Mouse (Mus musculus) ES-E14 (cell line): ENCODE data around the gene Vapa. TPM values are rescaled to one million over a fixed set of nuclear protein-coding genes. Genes with fewer than 3 reads are reported as not detected.

Experiments
- DNase-seq: peaks from one replicate; pipeline ENCODE4 v3.0.0-alpha.2; 2013; ENCODE audit warnings: low read depth, low spot score
- H3K27ac ChIP-seq: 2 replicates; pipeline ENCODE4 v1.5.1; 2012; ENCODE audit warnings: low read depth, mild to moderate bottlenecking, low read length, moderate library complexity, mixed read lengths; ENCODE audit not compliant: poor library complexity, insufficient read depth, severe bottlenecking
- H3K36me3 ChIP-seq: 2 replicates; pipeline ENCODE4 v1.6.1; 2012; ENCODE audit warnings: mild to moderate bottlenecking, low read length, moderate library complexity, mixed read lengths; ENCODE audit not compliant: control insufficient read depth, poor library complexity, insufficient read depth, severe bottlenecking
- H3K4me1 ChIP-seq, 2 experiments: fragments of 150-350 bp in 1 of 2; sonication (generic) in 1 of 2; 2 replicates each; pipeline ENCODE4 v1.6.1; 2012; ENCODE audit warnings: low read length in 2 of 2, mild to moderate bottlenecking in 1 of 2, mixed read lengths in 1 of 2; ENCODE audit not compliant: control insufficient read depth in 2 of 2, insufficient read depth in 2 of 2, poor library complexity in 1 of 2
- H3K4me3 ChIP-seq, 2 experiments: fragments of 150-350 bp in 1 of 2; sonication (generic) in 1 of 2; 2 replicates each; pipeline ENCODE4 v1.5.1; 2012; ENCODE audit warnings: low read length in 2 of 2, low read depth in 1 of 2, mild to moderate bottlenecking in 1 of 2, mixed read lengths in 1 of 2; ENCODE audit not compliant: insufficient read depth in 1 of 2, poor library complexity in 1 of 2, severe bottlenecking in 1 of 2
- H3K9ac ChIP-seq: 2 replicates; pipeline ENCODE4 v1.6.1; 2012; ENCODE audit warnings: low read depth, mild to moderate bottlenecking, low read length, mixed read lengths; ENCODE audit not compliant: poor library complexity, insufficient read depth, severe bottlenecking
- H3K9me3 ChIP-seq: fragments of 150-350 bp; sonication (generic); 2 replicates; pipeline ENCODE4 v1.6.1; 2012; ENCODE audit warnings: low read depth, mild to moderate bottlenecking, low read length; ENCODE audit not compliant: control insufficient read depth, insufficient read depth
- CHD2 ChIP-seq: IDR thresholded peaks from 2 replicates; pipeline ENCODE4 v1.6.1; 2014; ENCODE audit warnings: mild to moderate bottlenecking, low read depth, low read length, inconsistent platforms
- HCFC1 ChIP-seq: IDR thresholded peaks from 2 replicates; pipeline ENCODE4 v1.6.1; 2012; ENCODE audit warnings: low read length, inconsistent platforms, borderline replicate concordance; ENCODE audit not compliant: insufficient read depth
- MAFK ChIP-seq: IDR thresholded peaks from 2 replicates; pipeline ENCODE4 v1.6.1; 2014; ENCODE audit warnings: mild to moderate bottlenecking, low read depth, low read length, inconsistent platforms; ENCODE audit not compliant: insufficient read depth
- ZC3H11A ChIP-seq: IDR thresholded peaks from 2 replicates; pipeline ENCODE4 v1.6.1; 2012; ENCODE audit warnings: low read depth, mild to moderate bottlenecking, inconsistent platforms, low read length, borderline replicate concordance
- ZNF384 ChIP-seq: IDR thresholded peaks from 2 replicates; pipeline ENCODE4 v1.6.1; 2012; ENCODE audit warnings: low read depth, low read length, inconsistent platforms
- in situ Hi-C, 2 experiments: fragments of 600-800 bp; cut with MboI; formaldehyde crosslinking; loops; one replicate each; pipeline ENCODE4 v1.15.1; 2025; ENCODE audit warnings: low sequenced_read_pairs in 2 of 2, inconsistent platforms in 1 of 2; ENCODE audit not compliant: unreplicated experiment in 2 of 2
- total RNA-seq: library from RNA; depleted of rRNA; stranded (reverse); fragments of 300-350 nt; gene quantifications from 2 replicates; pipeline ENCODE4 v1.2.3, GENCODE M21; 2012

Vapa gene
- total RNA-seq, 1 experiment = 78.0 TPM

DNA sequence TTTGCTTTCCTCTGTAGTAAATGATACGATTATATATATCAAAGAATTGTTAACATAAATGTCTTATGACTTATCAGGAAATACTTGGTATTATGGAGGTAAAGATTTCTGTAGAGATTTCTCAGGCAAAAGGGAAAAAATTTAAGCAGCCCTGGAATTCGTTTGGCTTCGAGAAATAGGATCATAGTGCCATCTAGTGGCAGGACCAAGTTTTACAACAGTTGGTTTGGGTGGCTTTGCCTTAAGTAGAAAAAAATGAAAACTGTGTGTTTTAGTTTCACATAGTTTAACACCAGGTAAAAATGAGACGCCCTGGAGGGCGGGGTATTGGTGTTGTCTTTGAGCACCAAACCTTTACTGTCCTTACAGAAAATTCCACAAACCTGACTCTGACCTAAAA, 50.6 kb downstream of the Vapa start:
- Histone ChIP-seq H3K9ac (no peak overlapping the region), H3K4me3 (no peak overlapping the region), H3K9me3 (no peaks in the 10 kb centered on the region), H3K27ac (no peak overlapping the region), H3K4me1 (peaks cover 0 to 10% of the 10 kb centered on the region in 2 experiments; a peak in 1 of 4 replicates), H3K36me3 (no peaks in the 10 kb centered on the region)
- TF ChIP-seq ZC3H11A (0 out of 2 replicates have a peak, but pooled peaks have one; percentile 31), ZNF384 (peak; percentile 70), MAFK (no peak), CHD2 (no peak), HCFC1 (no peak)
- peak; percentile 60 for DNase-seq
- in situ Hi-C loops = no loop called here

DNA sequence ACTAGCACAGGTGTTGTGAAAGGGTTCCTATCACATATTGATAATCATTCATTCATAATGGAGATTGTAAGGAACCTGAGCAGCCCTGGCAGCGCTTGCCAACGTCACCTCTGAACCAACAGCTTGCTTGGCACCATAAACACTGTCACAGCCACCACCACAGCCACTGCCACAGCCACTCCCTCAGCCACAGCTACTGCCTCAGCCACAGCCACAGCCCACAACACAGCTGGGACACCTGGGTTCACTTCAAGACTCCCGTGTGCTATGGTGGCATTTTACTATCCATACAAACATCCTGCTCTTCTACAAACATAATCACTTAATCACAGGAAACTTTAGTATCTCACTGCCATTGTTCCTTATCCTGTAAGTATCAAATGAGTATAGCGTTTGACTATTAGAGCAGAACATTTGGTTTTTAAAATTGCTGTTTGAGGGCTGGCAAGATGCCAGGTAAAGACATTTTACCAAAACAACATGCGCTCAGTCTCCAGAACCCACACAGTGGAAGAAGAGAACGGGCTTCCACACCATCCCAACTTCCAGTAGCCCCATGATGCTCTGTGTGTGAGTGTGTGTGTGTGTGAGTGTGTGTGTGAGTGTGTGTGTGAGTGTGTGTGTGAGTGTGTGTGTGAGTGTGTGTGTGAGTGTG, 51.9 kb downstream of the Vapa start:
- Histone ChIP-seq H3K9ac (no peak overlapping the region), H3K4me3 (no peak overlapping the region), H3K9me3 (no peaks in the 10 kb centered on the region), H3K4me1 (peaks cover 0 to 10% of the 10 kb centered on the region in 2 experiments; a peak in 1 of 4 replicates), H3K36me3 (no peaks in the 10 kb centered on the region), H3K27ac (no peak overlapping the region)
- DNase-seq = no peak
- TF ChIP-seq ZC3H11A (no peak), HCFC1 (no peak), ZNF384 (no peak), CHD2 (no peak), MAFK (no peak)
- in situ Hi-C loops = no loop called here

DNA sequence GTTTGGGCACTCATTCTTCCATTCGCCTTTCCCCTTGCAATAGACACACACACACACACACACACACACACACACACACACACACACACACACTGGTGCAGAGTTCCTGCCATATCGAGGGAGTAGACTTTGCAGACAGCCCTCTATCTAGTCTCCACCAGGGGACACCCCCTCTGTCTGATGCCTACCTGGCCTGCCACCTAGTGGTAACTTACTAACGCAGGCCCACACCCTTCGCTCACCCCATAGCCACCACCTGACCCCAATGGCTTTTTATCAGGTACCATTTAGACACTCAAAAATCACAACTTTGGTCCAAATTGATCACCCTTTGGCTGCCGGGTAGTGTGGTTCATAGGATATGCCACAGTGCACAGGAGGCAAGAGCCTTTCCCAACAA, 54.1 kb downstream of the Vapa start:
- TF ChIP-seq ZC3H11A = no peak
- no peak for TF ChIP-seq ZNF384
- 0 out of 2 replicates have a peak, but pooled peaks have one; percentile 30 for TF ChIP-seq HCFC1
- in situ Hi-C loops = no loop called here
- H3K27ac ChIP-seq = no peak overlapping the region

DNA sequence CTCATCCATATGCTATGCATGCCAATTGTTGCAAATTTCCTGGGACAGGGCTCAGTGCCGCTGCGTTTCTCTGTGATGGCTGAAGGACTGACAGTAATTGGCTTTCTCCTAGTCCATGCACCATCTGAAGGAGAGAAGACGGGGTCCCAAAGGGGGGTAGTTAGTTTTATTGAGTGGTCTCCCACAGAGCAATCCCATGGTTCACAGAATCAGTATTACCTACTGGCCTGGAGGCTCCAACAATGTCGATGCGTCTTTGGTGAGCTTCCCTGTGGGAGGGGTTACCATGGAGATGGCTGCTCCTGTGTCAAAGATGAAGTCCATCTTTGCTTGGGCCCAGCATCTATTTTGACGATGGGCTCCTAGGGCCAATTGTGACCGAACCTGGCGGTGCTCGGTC, 54.6 kb downstream of the Vapa start:
- Histone ChIP-seq H3K27ac (no peak overlapping the region), H3K9me3 (no peaks in the 10 kb centered on the region), H3K4me3 (peak overlapping the region in 1 of 2 experiments; percentile 11; a peak in 2 of 4 replicates), H3K9ac (no peak overlapping the region), H3K36me3 (no peaks in the 10 kb centered on the region), H3K4me1 (peaks cover 0 to 10% of the 10 kb centered on the region in 2 experiments; a peak in 1 of 4 replicates)
- DNase-seq = no peak
- in situ Hi-C loops = no loop called here
- no peak for TF ChIP-seq MAFK
- no peak for TF ChIP-seq HCFC1
- TF ChIP-seq ZNF384 = no peak
- no peak for TF ChIP-seq ZC3H11A
- TF ChIP-seq CHD2 = no peak

More for the DNA sequence above, 54.1 kb downstream of the Vapa start:
- H3K36me3 ChIP-seq = no peaks in the 10 kb centered on the region
- no peak overlapping the region for H3K9ac ChIP-seq
- no peaks in the 10 kb centered on the region for H3K9me3 ChIP-seq
- 0 out of 4 replicates have a peak overlapping the region, but pooled peaks of 1 of the 2 experiments have one; percentile 11 for H3K4me3 ChIP-seq
- DNase-seq = peak; percentile 54
- H3K4me1 ChIP-seq = peaks cover 0 to 10% of the 10 kb centered on the region in 2 experiments; a peak in 1 of 4 replicates
